Mouse (Mus musculus): ENCODE measurements around the gene Thsd7b.

GRCm38 (mm10) chr1:129324798-129325197 lies 51.7 kb downstream of the Thsd7b start:
- TF ChIP-seq EP300 (IDR thresholded peaks at IDR 0.05; ENCODE audit: low read depth) (no peak), CTCF (IDR thresholded peaks at IDR 0.05; ENCODE audit: low read depth) (no peak)
